Mouse (Mus musculus) common myeloid progenitor, adult 5-6 weeks (primary cell): ENCODE measurements around the gene Myo10. TPM values are rescaled to one million over a fixed set of nuclear protein-coding genes. Genes with fewer than 3 reads are reported as not detected.

Experiments
- ATAC-seq: replicated peaks from 2 replicates; pipeline ENCODE4 v1.8.0; 2016; ENCODE audit warnings: low read depth, mild to moderate bottlenecking, moderate TSS enrichment, inconsistent platforms; ENCODE audit not compliant: poor library complexity, severe bottlenecking
- total RNA-seq: library from RNA; stranded (forward); fragments of 200-1000, 187-1606 nt; gene quantifications from 2 replicates; pipeline ENCODE4 v1.2.3, GENCODE M21; 2017

Gene Myo10
- total RNA-seq, 1 experiment from 2014 or later, result 5.6 TPM

DNA sequence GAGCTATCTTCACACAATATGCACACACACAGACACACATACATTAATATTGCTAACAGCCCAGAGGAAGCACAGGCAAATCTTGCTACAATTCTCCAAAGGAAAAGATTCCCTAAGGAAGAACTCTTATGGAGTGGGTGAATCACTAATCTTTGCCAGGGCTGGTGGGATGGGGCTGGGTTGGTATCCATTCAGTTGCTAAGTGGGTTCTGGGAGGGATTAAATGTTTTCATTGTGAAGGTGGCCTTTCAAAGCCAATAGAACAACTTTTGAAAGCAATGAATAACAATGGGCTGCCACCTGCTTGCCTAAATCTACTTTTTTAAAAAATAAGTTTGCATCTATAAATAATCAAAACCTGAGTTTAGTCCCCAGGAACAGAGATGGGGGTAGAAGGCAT is 131.6 kb downstream of the Myo10 start:
- no peak for ATAC-seq

GRCm38 (mm10) chr15:25754342-25754951 is 132.1 kb downstream of the Myo10 start:
- ATAC-seq, result no peak

DNA sequence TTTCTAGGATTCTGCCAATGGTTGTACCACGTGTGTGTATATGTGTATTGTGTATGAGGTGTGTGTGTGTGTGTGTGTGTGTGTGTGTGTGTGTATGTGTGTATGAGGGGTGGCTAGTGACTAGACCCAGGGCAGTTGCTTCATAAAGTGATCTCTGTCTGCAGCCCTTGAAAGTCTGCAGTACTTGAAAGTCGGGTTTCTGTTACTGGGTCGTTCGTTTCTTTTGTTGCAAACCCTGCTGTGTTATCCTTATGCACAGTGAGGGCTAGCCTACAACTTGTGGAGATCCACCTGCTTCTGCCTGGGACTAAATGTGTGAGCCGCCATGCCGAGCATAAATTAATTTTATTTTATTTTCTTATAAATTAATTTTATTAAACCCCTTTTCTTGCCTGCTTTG is 133.2 kb downstream of the Myo10 start:
- ATAC-seq, result no peak

GRCm38 (mm10) chr15:25756072-25756471 is 133.7 kb downstream of the Myo10 start:
- no peak; the same call in 1 of the 2 replicates for ATAC-seq

DNA sequence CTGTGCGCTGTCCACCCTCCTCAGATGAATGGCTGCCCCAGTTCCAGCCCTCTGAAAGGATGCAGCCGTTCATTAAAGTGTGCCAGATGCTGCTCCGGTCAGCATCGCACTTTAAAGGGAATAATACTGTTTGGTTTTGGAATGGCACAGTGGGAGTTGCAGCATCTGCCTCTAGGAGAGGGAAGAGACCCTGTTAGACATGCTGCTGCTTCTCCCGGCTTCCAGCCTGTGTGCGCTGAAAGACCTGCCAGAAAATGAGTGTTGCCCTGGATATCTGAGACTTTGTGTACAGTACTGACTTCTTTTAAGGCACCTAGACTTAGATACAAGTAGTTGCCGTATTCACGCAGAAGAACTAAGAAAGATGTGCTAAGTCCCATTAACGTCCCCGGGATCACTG is 135.7 kb downstream of the Myo10 start:
- ATAC-seq, result no peak

DNA sequence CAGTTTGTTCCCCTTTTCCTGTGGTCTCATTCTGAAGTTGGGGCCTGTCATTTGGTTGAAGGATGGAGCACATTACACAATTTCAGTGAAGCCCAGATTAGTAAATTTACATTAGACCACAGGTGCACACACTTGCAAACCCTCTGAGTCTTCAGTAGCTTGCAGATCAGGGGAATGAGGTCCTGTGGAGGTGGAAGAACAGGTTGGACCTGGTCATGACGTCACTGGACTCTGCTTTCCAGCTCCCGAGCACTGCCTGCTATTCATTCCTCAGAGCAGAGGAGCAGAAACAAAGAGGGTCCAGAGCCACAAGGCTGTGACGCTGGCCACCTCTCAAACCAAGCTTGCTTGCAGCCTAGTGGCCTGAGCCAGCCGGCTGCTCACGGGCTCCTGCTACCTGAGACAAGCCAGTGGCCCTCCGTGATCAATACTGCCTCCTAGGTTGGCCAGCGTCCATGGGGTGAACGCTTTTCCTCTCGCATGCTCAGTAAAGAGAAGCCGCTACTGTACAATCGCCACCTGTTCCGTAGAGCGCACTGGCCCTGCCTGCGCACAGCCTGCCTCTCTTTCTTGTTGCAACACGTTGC is 136.3 kb downstream of the Myo10 start:
- ATAC-seq, result peak; percentile 72

DNA sequence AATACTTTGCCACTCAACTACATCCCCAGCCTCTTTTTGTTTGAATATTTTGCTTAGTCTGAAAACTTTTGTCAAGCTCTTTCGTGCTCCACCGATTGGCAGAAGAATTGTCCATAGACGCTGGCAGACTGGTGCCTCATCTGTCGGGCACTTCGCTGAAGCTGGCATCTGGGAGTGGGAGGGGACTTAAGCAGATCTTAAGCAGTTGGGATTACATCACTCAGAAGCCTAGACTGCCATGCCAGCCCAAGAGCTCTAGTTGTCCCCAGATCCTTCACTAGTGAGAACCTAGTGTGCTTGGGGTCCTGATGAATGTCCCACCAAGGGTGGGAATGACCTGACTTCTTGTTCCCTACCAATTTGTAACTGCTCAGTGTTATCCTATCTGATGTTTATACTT is 138.0 kb downstream of the Myo10 start:
- ATAC-seq, result no peak

- no peak for ATAC-seq
Observed at GRCm38 (mm10) chr15:25761049-25761448, 138.7 kb downstream of the Myo10 start.

- no peak for ATAC-seq
Observed at GRCm38 (mm10) chr15:25761800-25762211, 139.5 kb downstream of the Myo10 start.

DNA sequence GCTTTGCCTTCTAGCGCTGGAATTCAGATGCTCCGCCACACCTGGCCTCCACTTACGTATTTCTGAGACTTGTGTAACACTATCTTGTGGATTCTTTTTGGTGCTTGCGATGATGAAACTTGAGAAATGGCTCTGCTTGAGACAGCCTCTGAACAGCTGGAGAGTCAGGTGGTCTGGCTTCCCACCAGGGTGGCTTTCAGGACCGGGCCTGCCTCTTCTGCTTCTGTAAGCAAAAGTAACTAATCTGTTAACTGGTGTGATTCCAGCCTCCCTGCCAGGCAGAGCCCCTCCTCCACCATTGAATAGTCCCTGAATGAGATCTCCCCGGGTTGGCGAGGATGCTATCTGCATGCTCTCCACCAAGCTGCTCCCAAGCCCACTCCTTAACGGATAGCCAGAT is 140.0 kb downstream of the Myo10 start:
- no peak for ATAC-seq

DNA sequence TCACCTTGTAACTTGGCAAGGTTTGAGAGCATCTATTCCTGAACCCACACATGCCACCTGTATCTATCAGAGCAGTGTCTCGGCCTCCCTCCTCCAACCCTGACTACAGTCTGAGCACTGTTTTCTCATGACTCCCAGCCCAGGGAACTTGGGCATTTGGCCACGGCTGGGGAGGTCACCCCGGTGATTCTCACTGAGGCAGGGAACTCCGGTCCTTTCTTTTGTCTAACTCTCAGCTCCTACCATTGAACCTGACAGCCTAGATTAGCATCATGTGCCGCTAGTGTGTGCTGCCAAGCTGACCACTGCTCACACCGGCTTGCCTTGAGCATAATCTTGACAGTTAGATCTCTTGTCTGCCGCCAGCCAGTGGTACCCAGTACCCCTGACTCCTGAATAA is 140.8 kb downstream of the Myo10 start:
- ATAC-seq, result no peak

GRCm38 (mm10) chr15:25764653-25765352 is 142.5 kb downstream of the Myo10 start:
- ATAC-seq, result peak; percentile 84

GRCm38 (mm10) chr15:25767777-25768176 is 145.5 kb downstream of the Myo10 start:
- no peak for ATAC-seq

DNA sequence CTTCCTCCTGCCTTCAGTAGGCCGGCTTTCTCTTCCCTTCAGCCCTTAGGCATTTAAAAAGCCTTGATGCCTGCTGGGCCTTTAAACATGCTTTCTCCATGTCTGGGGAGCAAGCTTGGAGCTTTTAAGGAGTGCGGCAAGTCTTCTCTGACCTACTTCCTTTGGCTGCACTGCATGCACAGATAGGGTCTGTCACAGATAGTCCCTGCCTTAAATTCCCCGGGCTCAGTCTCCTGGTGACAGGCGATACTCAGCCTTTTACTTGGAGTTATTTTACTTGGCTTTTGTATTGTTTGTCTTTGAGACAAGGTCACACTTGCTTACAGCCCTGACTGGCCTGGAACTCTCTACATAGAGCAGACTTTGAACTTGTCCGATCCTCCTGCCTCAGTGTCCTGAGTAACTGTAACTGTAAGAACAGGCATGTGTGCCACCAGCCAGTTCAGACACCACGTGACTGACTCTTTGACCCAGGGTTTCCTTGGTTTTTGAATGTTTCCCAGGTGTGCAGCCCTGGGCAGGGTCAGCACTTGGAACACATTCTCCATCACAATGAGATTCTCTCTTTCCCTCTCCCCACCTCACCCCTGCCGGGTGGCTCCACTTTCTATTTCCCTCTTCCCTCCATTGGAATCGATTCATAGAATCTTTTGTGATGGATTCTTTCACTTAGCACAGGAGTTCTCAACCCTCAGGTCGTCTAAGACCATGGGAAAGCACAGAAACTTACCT is 147.4 kb downstream of the Myo10 start:
- ATAC-seq, result no peak

DNA sequence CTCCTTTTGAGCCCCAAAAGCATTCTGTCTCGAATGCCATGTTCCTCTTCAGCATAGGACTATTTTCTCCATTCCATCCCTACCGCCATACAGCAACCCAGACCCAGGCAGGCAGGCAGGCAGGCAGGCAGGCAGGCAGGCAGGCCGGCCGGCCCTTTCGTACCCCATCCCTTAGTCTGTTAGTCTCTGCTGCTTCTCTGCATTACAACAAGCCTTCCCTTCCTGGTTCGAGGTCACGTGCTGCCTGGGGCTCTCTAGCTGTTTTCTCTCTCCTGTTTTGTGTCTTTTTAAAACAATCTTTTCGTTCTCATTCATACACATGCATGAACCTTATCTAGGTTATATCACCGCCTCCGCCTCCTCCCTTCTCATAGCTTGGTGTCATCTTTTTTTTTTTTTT is 149.5 kb downstream of the Myo10 start:
- ATAC-seq, result no peak

GRCm38 (mm10) chr15:25773711-25774513 is 151.6 kb downstream of the Myo10 start:
- peak; percentile 92 for ATAC-seq

DNA sequence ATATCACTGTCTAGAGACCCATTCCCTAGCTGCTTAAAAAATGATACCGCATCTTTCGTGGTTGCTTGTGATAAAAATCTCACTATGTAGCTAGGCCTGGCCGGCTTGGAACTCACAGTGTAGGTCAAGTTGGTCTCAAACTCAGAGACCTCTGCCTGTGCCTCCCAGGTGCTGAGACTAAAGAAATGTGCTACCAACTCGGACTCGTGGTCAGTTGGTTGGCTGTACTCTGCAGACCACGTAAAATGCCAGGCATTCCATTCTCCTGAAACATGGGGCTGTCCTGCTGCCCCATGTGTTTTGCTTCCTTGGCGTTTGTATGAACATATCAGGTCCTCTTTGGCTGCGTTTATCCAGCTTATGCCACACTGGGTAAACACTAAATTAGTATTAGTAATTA is 156.6 kb downstream of the Myo10 start:
- ATAC-seq, result no peak

DNA sequence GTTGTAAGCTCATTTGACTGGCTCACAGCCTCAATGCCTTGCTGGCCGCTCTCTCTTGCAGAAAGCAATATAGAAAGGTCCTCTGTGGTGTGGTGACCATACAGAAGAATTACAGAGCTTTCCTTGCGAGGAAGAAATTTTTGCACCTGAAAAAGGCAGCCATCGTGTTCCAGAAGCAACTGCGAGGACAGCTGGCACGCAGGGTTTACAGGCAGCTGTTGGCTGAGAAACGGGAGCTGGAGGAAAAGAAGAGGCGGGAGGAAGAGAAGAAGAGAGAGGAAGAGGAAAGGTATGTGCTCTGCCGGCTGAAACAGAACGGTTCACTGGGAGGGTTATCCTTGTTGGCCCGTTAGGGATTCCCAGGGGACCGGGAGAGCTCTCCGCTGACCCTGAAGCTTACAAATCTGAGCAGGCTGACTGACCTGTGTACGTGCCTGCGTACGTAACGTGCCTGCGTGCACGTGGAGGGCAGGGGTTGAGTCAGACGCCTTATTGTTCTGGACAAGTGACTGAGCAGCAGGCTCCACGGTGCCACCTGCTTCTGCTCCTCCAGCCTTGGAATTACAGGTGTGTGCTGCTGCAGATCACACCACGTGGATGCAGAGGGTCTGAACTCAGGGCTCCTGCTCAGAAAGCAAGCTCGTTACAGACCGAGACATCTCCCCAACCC is 157.3 kb downstream of the Myo10 start:
- no peak for ATAC-seq

DNA sequence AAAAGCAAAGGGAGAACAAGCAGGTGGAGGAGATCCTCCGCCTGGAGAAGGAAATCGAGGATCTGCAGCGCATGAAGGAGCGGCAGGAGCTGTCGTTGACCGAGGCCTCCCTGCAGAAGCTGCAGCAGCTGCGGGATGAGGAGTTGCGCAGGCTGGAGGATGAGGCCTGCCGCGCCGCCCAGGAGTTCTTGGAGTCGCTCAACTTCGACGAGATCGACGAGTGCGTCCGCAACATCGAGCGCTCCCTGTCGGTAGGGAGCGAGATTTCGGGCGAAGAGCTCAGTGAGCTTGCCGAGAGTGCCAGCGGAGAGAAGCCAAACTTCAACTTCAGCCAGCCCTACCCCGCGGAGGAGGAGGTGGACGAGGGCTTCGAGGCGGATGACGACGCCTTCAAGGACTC is 158.7 kb downstream of the Myo10 start:
- no peak for ATAC-seq
